ENCODE assay signal across 20 mouse cellular contexts in the genomic region with DNA sequence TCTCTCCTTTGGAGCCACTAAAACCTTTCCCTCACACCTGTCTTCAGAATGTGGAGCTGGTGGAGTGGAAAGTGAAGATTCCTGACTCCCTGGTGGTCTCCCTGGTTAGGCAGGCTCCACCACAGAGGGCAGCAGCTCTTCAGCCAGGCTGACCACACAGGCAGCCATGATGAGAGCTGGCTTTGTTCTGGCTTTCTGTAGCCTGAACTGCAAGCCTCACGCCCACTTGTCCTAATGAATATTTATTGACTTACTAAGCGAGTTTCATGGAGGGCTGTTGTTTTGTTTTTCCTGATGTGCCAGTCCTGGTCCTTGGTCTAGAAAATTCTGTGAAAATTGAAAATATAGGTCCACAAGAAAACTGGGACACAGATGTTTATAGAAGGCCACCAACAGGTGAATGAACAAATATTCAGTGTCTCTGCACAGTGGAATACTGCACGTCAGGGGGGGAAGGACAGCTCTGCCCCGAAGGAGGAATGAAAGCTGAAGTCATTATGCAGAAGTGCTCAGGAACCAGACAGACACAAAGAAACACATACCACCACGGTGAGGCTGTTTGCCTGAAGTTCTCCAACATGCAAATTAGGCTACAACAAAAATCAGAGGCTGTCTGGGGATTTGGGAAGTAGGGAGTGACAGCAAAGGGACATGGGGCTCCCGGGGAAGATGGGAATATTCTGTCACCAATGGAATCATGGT. TPM values are rescaled to one million over a fixed set of nuclear protein-coding genes. Genes with fewer than 3 reads are reported as not detected.
DNase-seq lines count a peak whose midpoint lies in the region; ATAC-seq lines count a peak whose summit lies in the region.
"Had no signal": no experiment of that assay in that cellular context is flagged by ENCODE, and none has a peak within 500 bp of the region (broad histone marks: within the 10 kb centered on the region; RNA-seq: fewer than 3 reads in every experiment).

No protein-coding gene starts in this region.

- DNase-seq in midbrain, embryonic 11.5 days (ENCODE audit: low spot score, missing footprints) = peak; percentile 92
- peak; percentile 22 for DNase-seq in embryonic facial prominence, embryonic 10.5 days (ENCODE audit: low spot score)
- DNase-seq in mesoderm, embryonic 11.5 days (ENCODE audit: low read depth, low spot score) = peak; percentile 65
- no peak for DNase-seq in adrenal gland, adult 18-20 months (ENCODE audit: low spot score in 2 of 2)
- no peak for DNase-seq in cerebellum, postnatal 10 days
- no peak for DNase-seq in kidney, adult 11 months
- DNase-seq: cerebellum, adult 11-12 months; gastrocnemius, postnatal 10 days; heart, postnatal 14 days; kidney, adult 2 months; right cerebral cortex, adult 18-20 months had no signal

- H3K27me3 ChIP-seq in midbrain, embryonic 11.5 days (ENCODE audit: control insufficient read depth, insufficient read depth, low read length) = no peaks in the 10 kb centered on the region
- no peaks in the 10 kb centered on the region for H3K27me3 ChIP-seq in midbrain, embryonic 16.5 days (ENCODE audit: control insufficient read depth, insufficient read depth, low read depth, low read length)
- peaks cover 3% of the 10 kb centered on the region for H3K27me3 ChIP-seq in embryonic facial prominence, embryonic 10.5 days (replicated peaks; ENCODE audit: low read depth, poor library complexity, severe bottlenecking)

- peak overlapping the region; percentile 30; the same call in 1 of the 2 replicates for H3K27ac ChIP-seq in midbrain, embryonic 11.5 days (ENCODE audit: low read depth, low read length)
- no peak overlapping the region for H3K27ac ChIP-seq in midbrain, embryonic 16.5 days (ENCODE audit: low read length)
- peak overlapping the region; percentile 41; the same call in 1 of the 2 replicates for H3K27ac ChIP-seq in embryonic facial prominence, embryonic 10.5 days (replicated peaks)
- H3K27ac ChIP-seq: liver, embryonic 12.5 days had no signal

- peak overlapping the region; percentile 29; the same call in 1 of the 2 replicates for H3K4me2 ChIP-seq in midbrain, embryonic 11.5 days
- no peak overlapping the region for H3K4me2 ChIP-seq in midbrain, embryonic 16.5 days (ENCODE audit: low read length)
- H3K4me2 ChIP-seq: liver, embryonic 12.5 days had no signal

- H3K4me1 ChIP-seq in midbrain, embryonic 11.5 days (ENCODE audit: control insufficient read depth, insufficient read depth, low read length) = peaks cover 9% of the 10 kb centered on the region; the same call in 1 of the 2 replicates
- H3K4me1 ChIP-seq in midbrain, embryonic 16.5 days (ENCODE audit: control insufficient read depth, insufficient read depth, low read length) = peaks cover 2% of the 10 kb centered on the region; the same call in 1 of the 2 replicates
- peaks cover 10% of the 10 kb centered on the region for H3K4me1 ChIP-seq in embryonic facial prominence, embryonic 10.5 days
- H3K4me1 ChIP-seq: liver, embryonic 12.5 days; megakaryocyte, embryonic 14.5 days had no signal

- H3K9me3 ChIP-seq in midbrain, embryonic 11.5 days (ENCODE audit: control insufficient read depth, low read length) = no peaks in the 10 kb centered on the region
- H3K9me3 ChIP-seq in midbrain, embryonic 16.5 days (replicated peaks; ENCODE audit: control insufficient read depth, low read length, poor library complexity, severe bottlenecking) = no peaks in the 10 kb centered on the region
- H3K9me3 ChIP-seq in embryonic facial prominence, embryonic 10.5 days = no peaks in the 10 kb centered on the region
- H3K9me3 ChIP-seq: liver, embryonic 12.5 days had no signal

- peak; percentile 77 for ATAC-seq in midbrain, embryonic 11.5 days (ENCODE audit: low FRiP score)
- no peak for ATAC-seq in midbrain, embryonic 16.5 days
- ATAC-seq: CD4-positive, CD25-positive, alpha-beta regulatory T cell, adult 4 months; liver, embryonic 12.5 days had no signal

- no peak overlapping the region for H3K9ac ChIP-seq in midbrain, embryonic 11.5 days (ENCODE audit: low read length)
- H3K9ac ChIP-seq in midbrain, embryonic 16.5 days (ENCODE audit: low read depth, low read length) = no peak overlapping the region
- H3K9ac ChIP-seq: liver, embryonic 12.5 days had no signal

- 10% methylated on average over 6 of the region's 6 CpGs for WGBS in midbrain, embryonic 11.5 days
- 3% methylated on average over 6 of the region's 6 CpGs for WGBS in midbrain, embryonic 16.5 days
- 24% methylated on average over 6 of the region's 6 CpGs for WGBS in embryonic facial prominence, embryonic 10.5 days

- H3K36me3 ChIP-seq in midbrain, embryonic 11.5 days (ENCODE audit: control insufficient read depth, insufficient read depth, low read length) = no peaks in the 10 kb centered on the region
- no peaks in the 10 kb centered on the region for H3K36me3 ChIP-seq in midbrain, embryonic 16.5 days (ENCODE audit: control insufficient read depth, insufficient read depth, low read length)
- H3K36me3 ChIP-seq in embryonic facial prominence, embryonic 10.5 days (replicated peaks) = no peaks in the 10 kb centered on the region
- H3K36me3 ChIP-seq: liver, embryonic 12.5 days had no signal

- no peak overlapping the region for H3K4me3 ChIP-seq in midbrain, embryonic 11.5 days (ENCODE audit: low read depth, low read length)
- no peak overlapping the region for H3K4me3 ChIP-seq in midbrain, embryonic 16.5 days (ENCODE audit: low read depth, low read length)
- H3K4me3 ChIP-seq in embryonic facial prominence, embryonic 10.5 days = no peak overlapping the region
- H3K4me3 ChIP-seq: liver, embryonic 12.5 days; megakaryocyte, embryonic 14.5 days had no signal

RNA-seq across cellular contexts. Expression of a gene that starts 8.0 kb away (rescaled TPM):
- polyA plus RNA-seq in midbrain, embryonic 11.5 days (2014; fragmentation: Nextera tagmentation; extraction: Ambion mirVana) = not detected in 2 replicates
- not detected in 2 replicates for polyA plus RNA-seq in midbrain, embryonic 16.5 days (2015; fragmentation: Nextera tagmentation; extraction: Ambion mirVana)
- polyA plus RNA-seq in embryonic facial prominence, embryonic 10.5 days (2016; fragmentation: Nextera tagmentation; extraction: Ambion mirVana) = not detected in 2 replicates
- total RNA-seq in adrenal gland, adult 18-20 months (2021) = not detected
- total RNA-seq: gastrocnemius, postnatal 10 days; heart, postnatal 14 days; left cerebral cortex, adult 8-10 months had no signal
- polyA plus RNA-seq: cortical plate, adult 2 months; kidney, adult 2 months; large intestine, adult 2 months; liver, embryonic 12.5 days; lung, embryonic 16.5 days; neural tube, embryonic 14.5 days had no signal

RNA-seq across cellular contexts. Expression of a gene that starts 25.8 kb away (rescaled TPM):
- polyA plus RNA-seq in midbrain, embryonic 11.5 days (2014; fragmentation: Nextera tagmentation; extraction: Ambion mirVana) = 0.32 and 0.79 TPM in 2 replicates
- 0.39 and 0.57 TPM in 2 replicates for polyA plus RNA-seq in midbrain, embryonic 16.5 days (2015; fragmentation: Nextera tagmentation; extraction: Ambion mirVana)
- polyA plus RNA-seq in embryonic facial prominence, embryonic 10.5 days (2016; fragmentation: Nextera tagmentation; extraction: Ambion mirVana) = 9.9 and 10.9 TPM in 2 replicates
- 10 to 100 TPM; 14.5 to 17.7 TPM for total RNA-seq in adrenal gland, adult 18-20 months (2021)
- polyA plus RNA-seq: CD4-positive, CD25-positive, alpha-beta regulatory T cell, adult 4 months had no signal

RNA-seq across cellular contexts. Expression of a gene that starts 28.1 kb away (rescaled TPM):
- 0.04 and 0.19 TPM in 2 replicates for polyA plus RNA-seq in midbrain, embryonic 11.5 days (2014; fragmentation: Nextera tagmentation; extraction: Ambion mirVana)
- 0.17 and 0.43 TPM in 2 replicates for polyA plus RNA-seq in midbrain, embryonic 16.5 days (2015; fragmentation: Nextera tagmentation; extraction: Ambion mirVana)
- polyA plus RNA-seq in embryonic facial prominence, embryonic 10.5 days (2016; fragmentation: Nextera tagmentation; extraction: Ambion mirVana) = 1.0 and 1.4 TPM in 2 replicates
- total RNA-seq in adrenal gland, adult 18-20 months (2021) = not detected
- polyA plus RNA-seq: CD4-positive, CD25-positive, alpha-beta regulatory T cell, adult 4 months had no signal

Comparison
In these comparisons a context has a peak if more than half of its experiments do, and no peak if none do; other contexts are left out.
1. DNase-seq: peak in midbrain, embryonic 11.5 days (single experiment), embryonic facial prominence, embryonic 10.5 days (single experiment) and mesoderm, embryonic 11.5 days (single experiment); none in adrenal gland, adult 18-20 months (0 of 2), cerebellum, postnatal 10 days (0 of 2) and kidney, adult 11 months (single experiment).